Mouse (Mus musculus) ES-CJ7 (cell line): ENCODE data around the gene Itgax.
"Not testable (repeated sequence)": the region's sequence is repeated elsewhere in the genome, so short reads cannot be mapped to it uniquely, and the experiment has no call there.

Source experiments
- DNase-seq: peaks from one replicate; pipeline ENCODE4 v3.0.0; 2011; ENCODE audit warnings: low read depth, low spot score

The Itgax gene

GRCm38 (mm10) chr7:128158688-128159354 lies 29.5 kb downstream of the Itgax start:
- DNase-seq, result not testable (repeated sequence)

DNA sequence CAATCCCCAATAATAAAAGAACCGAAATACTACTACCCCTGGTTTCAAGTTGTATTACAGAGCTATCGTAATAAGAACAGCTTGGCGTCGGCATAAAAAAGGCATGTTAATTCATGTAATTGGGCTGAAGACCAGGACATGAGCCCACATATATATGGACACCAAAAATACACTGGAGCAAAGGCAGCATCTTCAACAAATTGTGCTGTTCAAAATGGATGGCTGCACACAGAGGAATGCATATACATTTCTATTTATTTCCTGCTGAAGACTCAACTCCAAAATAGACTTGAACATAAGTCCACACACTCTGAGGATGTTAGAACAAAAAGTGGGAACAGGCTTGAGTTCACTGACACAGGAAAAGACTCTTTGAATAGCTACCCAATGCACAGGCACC lies 34.7 kb downstream of the Itgax start:
- DNase-seq, result no peak

GRCm38 (mm10) chr7:128166391-128166790 lies 37.0 kb downstream of the Itgax start:
- DNase-seq, result no peak

DNA sequence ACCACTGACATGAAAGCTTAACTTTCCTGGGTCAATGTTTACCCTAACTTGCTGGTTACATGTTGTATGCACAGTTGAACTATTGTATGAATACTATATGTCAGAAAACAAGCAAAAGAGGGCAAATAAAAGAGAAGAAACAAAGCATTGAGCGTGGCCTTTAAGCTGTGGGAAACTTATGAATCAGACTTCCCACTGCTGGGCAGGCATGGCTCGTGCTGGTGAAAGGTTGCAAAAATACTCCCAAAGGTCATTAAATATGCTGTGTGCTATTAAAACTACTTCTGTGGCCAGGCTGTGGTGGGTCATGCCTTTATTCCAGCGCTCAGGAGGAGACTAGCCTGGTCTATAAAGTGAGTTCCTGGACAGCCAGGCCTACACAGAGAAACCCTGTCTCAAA lies 40.6 kb downstream of the Itgax start:
- DNase-seq, result no peak

- no peak for DNase-seq
Observed at GRCm38 (mm10) chr7:128178385-128178784, 49.0 kb downstream of the Itgax start.

GRCm38 (mm10) chr7:128180126-128180525 lies 50.8 kb downstream of the Itgax start:
- DNase-seq, result no peak

- no peak for DNase-seq
Observed at GRCm38 (mm10) chr7:128180546-128180945, 51.2 kb downstream of the Itgax start.

DNA sequence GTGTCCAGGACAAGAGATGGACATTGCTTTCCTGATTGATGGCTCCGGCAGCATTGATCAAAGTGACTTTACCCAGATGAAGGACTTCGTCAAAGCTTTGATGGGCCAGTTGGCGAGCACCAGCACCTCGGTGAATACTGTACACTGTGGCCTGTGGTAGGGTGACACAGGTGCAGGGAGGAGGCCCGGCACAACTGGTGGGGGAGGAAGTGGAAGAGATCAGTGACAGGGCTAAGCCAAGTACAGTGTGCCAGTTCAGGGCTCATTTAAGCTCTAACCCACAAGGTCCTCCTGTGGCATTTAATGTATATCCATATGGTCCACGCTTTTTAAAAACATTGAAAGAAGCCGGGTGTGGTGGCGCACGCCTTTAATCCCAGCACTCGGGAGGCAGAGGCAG lies 52.3 kb downstream of the Itgax start:
- DNase-seq, result no peak
